Mouse (Mus musculus): ENCODE measurements around the gene Mecom.

DNA sequence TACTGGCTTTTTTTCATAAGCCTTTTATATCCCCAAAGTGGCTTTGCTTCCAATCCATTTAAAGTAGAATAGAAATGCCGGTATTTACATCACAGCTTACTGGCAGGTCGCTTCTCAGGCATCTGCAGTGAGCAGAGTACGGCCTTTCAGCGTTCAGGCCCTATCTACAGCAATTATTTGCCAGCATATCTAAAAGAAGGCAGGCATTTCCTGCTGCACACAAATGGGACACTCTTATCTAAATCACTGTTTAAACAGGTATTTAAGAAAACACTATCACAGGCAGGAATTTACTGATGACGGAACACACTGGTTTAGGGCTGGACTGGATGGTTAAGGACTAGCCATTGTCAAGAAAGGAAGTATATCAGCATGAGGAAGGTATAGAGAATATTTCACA, 301.9 kb downstream of the Mecom start:
- TF ChIP-seq CTCF (IDR thresholded peaks at IDR 0.05; ENCODE audit: low read depth, low read length), result no peak
- no peak for TF ChIP-seq POLR2A (IDR thresholded peaks at IDR 0.05; ENCODE audit: borderline replicate concordance, low read depth, low read length)
